Mouse (Mus musculus) embryonic facial prominence, embryonic 15.5 days (tissue): Measurements from ENCODE around the gene Cfd. TPM values are rescaled to one million over a fixed set of nuclear protein-coding genes. Genes with fewer than 3 reads are reported as not detected.
"Not testable (repeated sequence)": the region's sequence is repeated elsewhere in the genome, so short reads cannot be mapped to it uniquely, and the experiment has no call there.

Experiments used
- ATAC-seq: fragments of 200-750 bp; cut with Nextera tagmentation; 2 replicates; pipeline ENCODE4 v1.8.0; 2017; ENCODE audit warnings: low read depth, moderate TSS enrichment; ENCODE audit not compliant: insufficient number of reproducible peaks, low FRiP score, low TSS enrichment
- H3K27ac ChIP-seq: fragments of 300-500 bp; sonication (generic); replicated peaks from 2 replicates; pipeline ENCODE4 v1.5.1; 2015; ENCODE audit warnings: mild to moderate bottlenecking, inconsistent platforms
- H3K27me3 ChIP-seq: fragments of 300-500 bp; sonication (generic); 2 replicates; pipeline ENCODE4 v1.6.1; 2015; ENCODE audit warnings: inconsistent platforms
- H3K36me3 ChIP-seq: fragments of 300-500 bp; sonication (generic); 2 replicates; pipeline ENCODE4 v1.6.1; 2015; ENCODE audit warnings: mild to moderate bottlenecking, inconsistent platforms
- H3K4me1 ChIP-seq: fragments of 300-500 bp; sonication (generic); 2 replicates; pipeline ENCODE4 v1.6.1; 2015; ENCODE audit warnings: inconsistent platforms
- H3K4me2 ChIP-seq: fragments of 300-500 bp; sonication (generic); replicated peaks from 2 replicates; pipeline ENCODE4 v1.6.1; 2015; ENCODE audit warnings: mild to moderate bottlenecking, inconsistent platforms
- H3K4me3 ChIP-seq: fragments of 300-500 bp; sonication (generic); replicated peaks from 2 replicates; pipeline ENCODE4 v1.5.1; 2015; ENCODE audit warnings: mild to moderate bottlenecking, inconsistent platforms
- H3K9ac ChIP-seq: fragments of 300-500 bp; sonication (generic); 2 replicates; pipeline ENCODE4 v1.6.1; 2015; ENCODE audit warnings: inconsistent platforms
- H3K9me3 ChIP-seq: fragments of 300-500 bp; sonication (generic); replicated peaks from 2 replicates; pipeline ENCODE4 v1.6.1; 2016; ENCODE audit warnings: inconsistent platforms
- WGBS: fragments of 180-500 bp; shearing (Covaris S2); methylation state at CpG from one replicate; pipeline ENCODE4 v1.1.7; 2015; 5-methylcytosine and 5-hydroxymethylcytosine counted together
- polyA plus RNA-seq: library from polyadenylated mRNA; unstranded; fragments of >200 nt; fragmentation: Nextera tagmentation; extraction: Ambion mirVana; gene quantifications from 2 replicates; pipeline ENCODE4 v1.2.1, GENCODE M21; 2015

Cfd gene
- polyA plus RNA-seq, 1 experiment from 2014 or later: not detected

DNA sequence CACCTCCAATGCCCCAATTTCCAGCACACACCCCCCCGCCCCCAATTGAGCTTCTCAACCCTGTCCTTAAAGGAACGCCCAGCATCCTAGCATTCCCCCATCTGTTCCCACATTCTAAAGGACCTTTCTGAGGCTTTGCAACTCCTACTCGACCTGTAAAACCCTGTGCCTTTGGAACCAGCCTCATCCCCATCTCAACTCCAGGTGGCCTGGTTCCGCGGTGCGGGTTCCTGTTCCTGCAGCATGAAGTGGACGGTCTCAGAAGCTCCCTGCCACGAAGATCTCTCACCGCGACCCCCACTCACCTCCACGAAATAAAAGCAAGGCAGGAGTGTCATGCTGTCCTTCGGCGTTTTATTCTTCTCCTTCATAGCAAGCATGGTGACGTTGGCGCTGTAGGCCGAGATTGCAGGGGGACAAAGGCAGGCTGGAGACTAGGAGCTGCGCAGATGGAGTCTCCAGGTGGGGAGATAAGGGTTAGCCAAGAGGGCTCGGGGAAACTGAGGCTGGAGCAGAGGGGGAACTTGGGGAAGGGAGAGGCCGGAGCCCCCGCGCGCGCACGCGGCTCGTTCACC lies 16.9 kb upstream of the Cfd start:
- Histone ChIP-seq H3K4me2 (peak overlapping the region; percentile 93), H3K27ac (peak overlapping the region; percentile 81), H3K9me3 (no peaks in the 10 kb centered on the region), H3K4me3 (peak overlapping the region; percentile 72), H3K9ac (peak overlapping the region; percentile 81), H3K27me3 (no peaks in the 10 kb centered on the region), H3K36me3 (peaks cover 10% of the 10 kb centered on the region; the same call in 1 of the 2 replicates), H3K4me1 (peaks cover 34% of the 10 kb centered on the region)
- 1% methylated on average over 26 of the region's 26 CpGs for WGBS
- ATAC-seq: no peak

DNA sequence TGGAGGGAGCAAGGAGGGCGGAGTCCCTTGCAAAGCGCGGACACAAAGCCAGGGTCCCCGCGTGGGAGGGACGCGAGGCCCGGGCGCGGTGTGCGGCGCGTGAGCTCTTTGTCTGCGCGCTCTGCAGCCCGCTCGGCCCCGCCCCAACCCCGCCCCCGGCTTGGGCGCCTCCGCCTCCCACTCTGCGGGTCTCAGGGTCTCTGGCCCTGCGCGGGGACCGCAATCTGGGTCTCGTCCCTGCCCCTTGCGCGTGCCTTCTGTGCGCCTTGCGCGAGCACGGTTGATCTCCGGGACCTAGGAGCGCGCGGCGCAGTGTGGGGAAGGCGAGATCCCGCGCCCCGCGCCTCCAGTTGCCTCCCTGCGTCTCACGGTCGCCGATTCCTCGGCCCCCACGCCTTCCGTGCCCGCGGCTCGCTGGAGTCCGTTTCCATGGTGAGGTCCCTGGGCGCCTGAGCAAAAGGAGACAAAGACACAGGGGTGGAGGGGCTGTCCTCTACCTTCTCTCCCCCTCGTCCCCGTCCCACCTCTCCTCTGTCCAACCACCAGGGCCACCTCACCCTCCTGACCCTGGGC lies 16.3 kb upstream of the Cfd start, which contains the start of the genes Prtn3 and Plppr3:
Prtn3 (plus strand) TSS at position 187 of the 573 bp plus-strand sequence.
Plppr3 (minus strand) TSS at position 345 of the 573 bp plus-strand sequence.
- Histone ChIP-seq H3K36me3 (peaks cover 10% of the 10 kb centered on the region; the same call in 1 of the 2 replicates), H3K9ac (peak within 1 kb of the TSS; percentile 81), H3K4me2 (peak within 1 kb of the TSS; percentile 93), H3K27ac (peak within 1 kb of the TSS; percentile 81), H3K4me1 (peaks cover 34% of the 10 kb centered on the region), H3K4me3 (peak within 1 kb of the TSS; percentile 72), H3K9me3 (no peaks in the 10 kb centered on the region), H3K27me3 (no peaks in the 10 kb centered on the region)
- under 1% methylated on average over 55 of the region's 57 CpGs for WGBS
- peak; percentile 90 for ATAC-seq

DNA sequence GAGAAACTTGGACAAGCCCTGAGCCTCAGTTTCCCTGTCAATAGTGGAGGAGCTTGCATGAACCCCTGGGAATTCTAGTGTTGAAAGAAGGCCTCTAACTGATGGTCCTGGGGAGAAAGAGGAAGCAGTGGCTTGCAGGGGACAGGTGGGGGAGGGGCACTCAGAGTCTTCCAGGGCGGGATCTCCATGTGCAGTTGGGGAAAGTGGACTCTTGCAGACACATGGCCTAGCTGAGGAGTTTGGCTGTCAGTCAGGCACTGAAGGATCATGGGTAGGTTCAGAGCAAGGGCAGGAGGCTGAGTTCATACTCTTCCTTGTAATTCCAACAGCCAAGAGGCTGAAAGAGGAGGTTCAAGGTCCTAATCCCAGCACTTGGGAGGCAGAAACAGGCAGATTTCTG lies 13.5 kb upstream of the Cfd start:
- WGBS: 68% methylated on average over 1 of the region's 1 CpGs
- ATAC-seq: no peak
- no peak overlapping the region for H3K4me3 ChIP-seq
- H3K27me3 ChIP-seq: no peaks in the 10 kb centered on the region; the same call in 1 of the 2 replicates
- H3K9me3 ChIP-seq: no peaks in the 10 kb centered on the region
- peaks cover 49% of the 10 kb centered on the region for H3K4me1 ChIP-seq
- no peak overlapping the region for H3K9ac ChIP-seq
- H3K27ac ChIP-seq: no peak overlapping the region
- no peak overlapping the region for H3K4me2 ChIP-seq
- H3K36me3 ChIP-seq: no peaks in the 10 kb centered on the region

DNA sequence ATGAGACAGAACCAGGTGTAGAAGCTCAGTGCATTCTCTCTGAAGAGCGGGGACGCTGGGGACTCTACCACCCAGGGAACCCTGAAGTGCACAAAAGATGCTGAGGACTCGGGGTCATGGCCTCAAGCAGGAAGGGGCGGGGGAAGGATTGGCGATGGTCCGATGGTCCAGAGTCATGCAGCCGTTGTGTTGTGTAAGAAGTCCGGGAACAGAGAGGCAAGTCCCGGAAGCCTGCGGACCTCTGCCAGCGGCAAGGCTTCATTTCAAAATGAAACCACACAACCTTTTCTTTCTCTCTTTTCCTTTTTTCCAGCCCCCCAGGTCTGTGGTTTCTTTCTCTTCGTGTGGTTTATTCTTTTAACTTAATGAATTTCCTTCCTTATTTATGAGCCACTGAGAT lies 12.9 kb upstream of the Cfd start:
- H3K4me1 ChIP-seq: peaks cover 51% of the 10 kb centered on the region
- H3K4me2 ChIP-seq: no peak overlapping the region
- H3K27me3 ChIP-seq: peaks cover 1% of the 10 kb centered on the region; the same call in 1 of the 2 replicates
- H3K27ac ChIP-seq: no peak overlapping the region
- WGBS: 50% methylated on average over 12 of the region's 12 CpGs
- no peak overlapping the region for H3K9ac ChIP-seq
- H3K9me3 ChIP-seq: no peaks in the 10 kb centered on the region
- no peak for ATAC-seq
- H3K4me3 ChIP-seq: no peak overlapping the region
- no peaks in the 10 kb centered on the region for H3K36me3 ChIP-seq

DNA sequence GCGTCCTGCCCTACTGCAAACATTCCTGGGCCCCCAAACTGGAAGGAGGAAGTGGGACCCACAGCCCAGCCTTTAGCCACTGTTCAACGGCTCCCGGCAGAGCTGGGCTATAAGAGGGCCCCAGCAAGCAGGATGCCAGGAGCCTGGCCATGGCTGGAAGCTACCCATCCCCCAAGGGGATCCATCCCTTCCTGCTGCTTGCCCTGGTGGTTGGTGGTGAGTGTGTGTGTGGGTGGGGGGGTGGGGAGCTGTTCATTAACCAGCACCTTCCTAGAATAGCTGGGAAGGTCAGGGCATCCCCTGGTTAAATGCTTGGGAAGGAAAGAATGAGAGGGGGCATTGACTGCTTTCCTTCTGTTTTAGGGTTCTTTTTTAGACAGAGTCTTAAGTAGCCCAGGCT lies 11.1 kb upstream of the Cfd start:
- Histone ChIP-seq H3K9ac (no peak overlapping the region), H3K9me3 (no peaks in the 10 kb centered on the region), H3K27ac (no peak overlapping the region), H3K36me3 (no peaks in the 10 kb centered on the region), H3K4me2 (no peak overlapping the region), H3K4me3 (no peak overlapping the region), H3K4me1 (peaks cover 50% of the 10 kb centered on the region), H3K27me3 (peaks cover 7% of the 10 kb centered on the region; the same call in 1 of the 2 replicates)
- WGBS: 43% methylated on average over 3 of the region's 3 CpGs
- no peak for ATAC-seq

DNA sequence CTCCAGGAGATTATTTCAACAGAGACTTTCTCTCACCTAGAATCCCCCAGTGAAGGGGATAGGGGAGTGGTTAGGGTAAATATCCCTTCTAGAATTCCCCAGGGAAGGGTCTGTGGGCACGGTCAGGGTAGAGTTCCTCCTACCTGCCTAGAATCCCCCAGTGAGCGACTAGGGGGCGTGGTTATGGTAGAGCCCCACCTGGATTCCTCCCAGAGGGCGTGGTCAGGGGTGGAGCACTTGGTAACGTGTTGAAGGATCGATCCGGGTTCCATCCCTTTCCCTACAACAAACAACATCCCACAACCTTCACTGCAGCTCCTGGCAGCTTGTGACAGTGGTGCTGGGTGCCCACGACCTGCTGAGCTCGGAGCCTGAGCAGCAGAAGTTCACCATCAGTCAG lies 9.9 kb upstream of the Cfd start:
- peaks cover 42% of the 10 kb centered on the region for H3K4me1 ChIP-seq
- 17% methylated on average over 9 of the region's 9 CpGs for WGBS
- no peak overlapping the region for H3K4me2 ChIP-seq
- no peak for ATAC-seq
- H3K4me3 ChIP-seq: no peak overlapping the region
- no peaks in the 10 kb centered on the region for H3K9me3 ChIP-seq
- H3K27me3 ChIP-seq: peaks cover 7% of the 10 kb centered on the region; the same call in 1 of the 2 replicates
- H3K9ac ChIP-seq: no peak overlapping the region
- no peak overlapping the region for H3K27ac ChIP-seq
- H3K36me3 ChIP-seq: no peaks in the 10 kb centered on the region

DNA sequence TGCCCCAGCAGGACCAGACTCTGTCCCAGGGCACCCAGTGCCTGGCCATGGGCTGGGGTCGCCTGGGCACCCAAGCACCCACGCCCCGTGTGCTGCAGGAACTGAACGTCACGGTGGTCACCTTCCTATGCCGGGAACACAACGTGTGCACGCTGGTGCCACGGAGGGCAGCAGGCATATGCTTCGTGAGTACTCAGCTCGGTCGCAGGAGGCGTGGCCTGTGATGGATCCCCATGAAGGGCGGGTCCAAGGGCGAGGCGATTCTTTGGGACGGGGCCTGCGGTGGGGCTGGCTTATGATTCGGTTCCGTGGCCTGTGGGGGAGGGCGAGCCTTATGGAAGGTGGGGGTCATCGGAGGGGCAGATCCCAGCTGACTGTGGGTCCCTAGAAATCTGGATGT lies 8.7 kb upstream of the Cfd start:
- Histone ChIP-seq H3K4me2 (peak overlapping the region; percentile 43), H3K9ac (no peak overlapping the region), H3K4me1 (peaks cover 42% of the 10 kb centered on the region), H3K4me3 (peak overlapping the region; percentile 16), H3K36me3 (no peaks in the 10 kb centered on the region), H3K27ac (no peak overlapping the region), H3K9me3 (no peaks in the 10 kb centered on the region), H3K27me3 (peaks cover 7% of the 10 kb centered on the region; the same call in 1 of the 2 replicates)
- 0 out of 2 replicates have a peak, but pooled peaks have one; percentile 6 for ATAC-seq
- 5% methylated on average over 22 of the region's 22 CpGs for WGBS

DNA sequence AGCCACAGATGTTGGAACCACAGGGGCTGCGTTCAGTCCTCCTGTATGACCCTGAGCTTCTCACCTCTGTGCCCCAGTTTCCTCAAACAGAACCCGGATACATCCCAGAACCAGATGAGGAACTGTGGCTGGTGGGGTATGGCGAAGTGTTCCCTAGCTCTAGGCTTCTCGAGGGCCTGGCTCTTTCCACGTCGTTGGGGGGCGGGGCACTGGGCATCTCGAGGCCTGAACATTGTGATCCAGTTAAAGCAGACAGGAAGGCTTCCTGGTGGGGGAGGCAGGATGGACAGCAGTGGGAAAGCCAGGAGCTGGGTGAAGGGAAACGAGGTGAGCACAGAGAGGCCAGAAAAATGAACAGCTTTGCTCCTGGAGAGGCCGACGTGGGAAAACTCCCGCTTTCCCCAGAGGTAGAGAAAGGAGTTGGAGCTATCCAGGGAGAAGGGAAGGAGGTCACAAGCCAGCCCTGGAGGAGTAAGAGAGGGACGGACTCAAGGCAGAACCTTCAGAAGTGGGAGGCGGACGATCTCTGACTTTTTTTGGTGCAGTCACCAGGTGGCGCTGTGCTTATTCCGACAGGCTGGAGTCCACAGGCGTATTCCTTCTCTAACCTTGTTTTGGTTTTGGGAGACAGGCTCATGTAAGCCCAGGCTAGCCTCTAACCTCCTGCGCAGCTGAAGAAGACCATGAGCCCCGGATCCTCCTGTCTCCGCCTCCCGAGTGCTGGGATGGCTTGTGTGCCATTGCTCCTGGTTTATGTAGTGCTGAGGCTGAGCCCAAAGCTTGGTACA lies 7.2 kb upstream of the Cfd start:
- Histone ChIP-seq H3K4me2 (no peak overlapping the region; the same call in 1 of the 2 replicates), H3K4me1 (peaks cover 34% of the 10 kb centered on the region), H3K27me3 (peaks cover 7% of the 10 kb centered on the region; the same call in 1 of the 2 replicates), H3K27ac (no peak overlapping the region), H3K9me3 (no peaks in the 10 kb centered on the region), H3K9ac (no peak overlapping the region), H3K36me3 (no peaks in the 10 kb centered on the region), H3K4me3 (no peak overlapping the region)
- ATAC-seq: no peak
- 15% methylated on average over 22 of the region's 22 CpGs for WGBS

DNA sequence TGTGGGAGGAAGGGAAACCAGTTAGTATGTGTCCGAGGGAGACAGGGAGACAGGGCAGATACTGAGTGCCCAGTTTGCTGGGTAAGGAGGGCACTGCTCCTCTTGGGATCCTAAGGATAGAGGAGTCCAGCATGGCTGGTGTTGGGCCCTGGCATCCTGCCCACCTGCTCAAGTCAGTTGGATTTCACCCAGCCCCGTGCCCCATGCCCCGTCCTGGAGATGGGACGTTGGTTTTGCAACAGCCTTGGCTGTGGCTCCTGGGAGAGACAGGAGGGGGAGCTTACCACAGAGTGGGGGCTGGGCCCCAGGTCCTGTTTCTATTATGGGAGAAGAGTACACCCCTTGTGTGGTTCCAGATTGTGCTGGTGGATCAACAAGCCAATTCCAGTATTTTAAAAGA lies 6.2 kb upstream of the Cfd start:
- Histone ChIP-seq H3K27ac (no peak overlapping the region), H3K4me3 (no peak overlapping the region), H3K9ac (no peak overlapping the region), H3K4me2 (no peak overlapping the region), H3K27me3 (peaks cover 7% of the 10 kb centered on the region; the same call in 1 of the 2 replicates), H3K9me3 (no peaks in the 10 kb centered on the region), H3K36me3 (no peaks in the 10 kb centered on the region), H3K4me1 (peaks cover 34% of the 10 kb centered on the region)
- 69% methylated on average over 4 of the region's 4 CpGs for WGBS
- ATAC-seq: no peak

DNA sequence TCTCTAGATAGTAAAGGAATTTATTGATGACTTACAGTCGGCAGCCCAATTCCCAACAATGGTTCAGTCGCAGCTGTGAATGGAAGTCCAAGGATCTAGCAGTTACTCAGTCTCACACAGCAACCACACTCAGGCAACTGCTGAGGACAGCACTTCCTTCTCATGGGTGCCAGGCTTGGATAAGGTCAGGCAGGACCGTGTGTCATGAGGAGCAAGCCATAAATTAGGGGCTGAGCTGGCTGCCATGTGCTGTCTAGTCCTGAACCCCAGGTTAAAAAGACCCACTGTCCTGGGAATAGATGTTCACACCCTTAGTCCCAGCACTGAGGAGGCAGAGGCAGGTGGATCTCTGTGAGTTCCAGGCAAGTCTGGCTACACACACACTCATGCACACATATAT lies 5.7 kb upstream of the Cfd start:
- not testable (repeated sequence) for H3K4me3 ChIP-seq, H3K9me3 ChIP-seq, ATAC-seq, H3K27me3 ChIP-seq, H3K4me2 ChIP-seq, H3K36me3 ChIP-seq, H3K9ac ChIP-seq, H3K27ac ChIP-seq
- WGBS: 66% methylated on average over 3 of the region's 3 CpGs
- peaks cover 34% of the 10 kb centered on the region for H3K4me1 ChIP-seq

DNA sequence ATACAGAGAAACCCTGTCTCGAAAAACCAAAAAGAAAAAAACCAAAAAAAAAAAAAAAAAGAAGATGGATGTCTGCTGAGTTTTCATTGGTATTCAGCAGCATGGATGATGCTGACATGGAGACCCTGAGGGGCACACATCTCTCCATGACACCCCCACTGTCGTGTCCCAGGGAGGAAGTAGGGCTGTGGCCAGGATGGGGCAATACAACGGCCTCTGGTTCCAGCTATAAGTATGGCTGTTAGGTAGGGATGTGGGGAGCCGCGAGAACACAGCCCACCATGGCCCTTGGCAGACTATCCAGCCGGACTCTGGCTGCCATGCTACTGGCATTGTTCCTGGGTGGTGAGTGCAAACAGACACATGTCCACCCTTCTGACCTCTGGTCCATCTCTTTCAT lies 4.6 kb upstream of the Cfd start, which contains the start of gene Elane:
Elane (plus strand) TSS at position 194 of the 400 bp plus-strand sequence.
- no peak for ATAC-seq
- Histone ChIP-seq H3K4me2 (no peak within 1 kb of the TSS), H3K27me3 (peaks cover 7% of the 10 kb centered on the region; the same call in 1 of the 2 replicates), H3K27ac (no peak within 1 kb of the TSS), H3K9ac (no peak within 1 kb of the TSS), H3K4me1 (peaks cover 27% of the 10 kb centered on the region), H3K4me3 (no peak within 1 kb of the TSS), H3K36me3 (no peaks in the 10 kb centered on the region), H3K9me3 (no peaks in the 10 kb centered on the region)
- 78% methylated on average over 6 of the region's 6 CpGs for WGBS
